Mouse (Mus musculus): ENCODE data around the gene 1110008P14Rik. TPM values are rescaled to one million over a fixed set of nuclear protein-coding genes. Genes with fewer than 3 reads are reported as not detected.

Gene 1110008P14Rik
- polyA plus RNA-seq, 1 experiment from 2014 or later: 51.3 TPM

DNA sequence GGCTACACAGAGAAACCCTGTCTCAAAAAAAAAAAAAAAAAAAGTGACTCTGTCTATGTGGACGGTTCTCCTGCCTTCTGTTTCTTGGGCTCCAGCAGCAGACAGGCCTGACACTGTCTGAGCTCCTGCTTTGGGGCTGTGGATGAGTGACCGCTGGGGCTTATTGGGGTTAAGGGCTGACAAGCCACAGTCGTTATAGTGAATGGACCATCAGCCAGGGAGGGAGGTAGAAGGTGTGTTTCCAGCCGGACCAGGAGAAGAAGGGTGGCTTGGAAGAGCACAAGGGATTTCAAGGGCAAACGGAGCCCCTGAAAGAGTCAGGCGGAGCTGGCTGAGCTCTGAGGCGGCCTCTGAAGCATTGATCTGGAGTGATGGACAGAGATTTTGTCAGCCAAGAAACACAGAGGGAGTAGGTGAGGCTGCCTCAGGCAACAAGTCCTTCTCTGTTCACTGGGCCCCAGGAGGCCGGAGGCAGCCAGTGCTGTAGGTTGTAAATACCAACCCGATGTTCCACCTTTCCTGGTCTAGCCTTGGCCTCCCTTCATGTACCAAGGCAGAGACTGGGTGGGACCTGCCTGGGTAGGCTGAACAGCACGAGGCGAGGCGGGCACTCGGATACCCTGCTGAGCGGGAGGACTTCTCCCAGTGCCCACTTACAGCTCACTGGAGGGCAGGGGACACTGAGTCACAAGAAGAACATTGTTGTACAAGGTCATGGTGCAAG is 37.0 kb downstream of the 1110008P14Rik start:
- Histone ChIP-seq H3K9ac (ENCODE audit: low read depth, low read length) (no peak overlapping the region), H3K4me1 (ENCODE audit: control insufficient read depth, insufficient read depth, low read length) (no peaks in the 10 kb centered on the region), H3K4me3 (ENCODE audit: low read depth, low read length) (no peak overlapping the region), H3K9me3 (replicated peaks; ENCODE audit: control insufficient read depth, low read length) (no peaks in the 10 kb centered on the region), H3K36me3 (ENCODE audit: control insufficient read depth, insufficient read depth, low read length) (no peaks in the 10 kb centered on the region), H3K27me3 (ENCODE audit: control insufficient read depth, insufficient read depth, low read length) (no peaks in the 10 kb centered on the region; the same call in none of the 2 replicates), H3K4me2 (no peak overlapping the region), H3K27ac (ENCODE audit: low read depth, low read length) (no peak overlapping the region)
- ATAC-seq (replicated peaks; ENCODE audit: insufficient number of reproducible peaks, low FRiP score, low TSS enrichment): no peak
- WGBS (ENCODE audit: insufficient replicate concordance): 66% methylated on average over 14 of the region's 14 CpGs

DNA sequence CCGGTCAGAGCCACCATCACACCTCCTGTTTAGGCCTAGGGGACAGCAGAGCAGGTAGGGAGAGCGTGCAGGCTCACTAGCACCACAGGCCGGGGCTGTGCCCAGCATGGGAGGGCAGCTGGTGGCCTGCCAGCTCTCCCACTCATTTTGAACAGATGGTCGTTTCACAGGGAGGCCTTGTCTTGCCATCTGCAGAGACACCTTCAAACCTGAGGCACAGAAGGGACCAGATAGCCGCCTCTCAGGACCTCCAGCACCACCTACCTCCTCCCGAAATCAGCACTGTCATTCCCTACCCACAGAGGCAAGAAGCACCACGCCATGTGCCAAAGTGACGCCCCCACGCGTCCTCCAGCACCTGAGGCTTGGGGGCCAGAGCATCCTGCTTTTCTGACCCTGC is 37.7 kb downstream of the 1110008P14Rik start:
- Histone ChIP-seq H3K4me1 (ENCODE audit: control insufficient read depth, insufficient read depth, low read length) (no peaks in the 10 kb centered on the region), H3K9me3 (replicated peaks; ENCODE audit: control insufficient read depth, low read length) (no peaks in the 10 kb centered on the region), H3K36me3 (ENCODE audit: control insufficient read depth, insufficient read depth, low read length) (no peaks in the 10 kb centered on the region), H3K4me2 (no peak overlapping the region), H3K27ac (ENCODE audit: low read depth, low read length) (no peak overlapping the region), H3K27me3 (ENCODE audit: control insufficient read depth, insufficient read depth, low read length) (no peaks in the 10 kb centered on the region; the same call in none of the 2 replicates), H3K9ac (ENCODE audit: low read depth, low read length) (no peak overlapping the region), H3K4me3 (ENCODE audit: low read depth, low read length) (no peak overlapping the region)
- 63% methylated on average over 10 of the region's 10 CpGs for WGBS (ENCODE audit: insufficient replicate concordance)
- ATAC-seq (replicated peaks; ENCODE audit: insufficient number of reproducible peaks, low FRiP score, low TSS enrichment): no peak

DNA sequence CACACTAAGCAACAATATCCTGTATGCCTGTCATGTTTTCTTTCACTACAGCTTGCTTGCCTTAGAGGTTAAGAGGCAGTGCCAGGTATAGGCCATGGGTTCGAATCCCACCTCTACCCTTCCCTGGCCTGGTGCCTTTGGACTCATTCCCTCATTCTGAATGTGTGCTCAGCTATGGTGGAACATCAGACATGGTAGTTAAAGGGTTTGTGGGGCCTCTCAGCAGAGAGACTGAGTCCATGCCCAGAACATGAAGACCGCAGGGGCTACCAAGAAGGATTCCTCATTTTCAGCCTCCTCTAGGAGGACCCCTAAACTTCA is 38.4 kb downstream of the 1110008P14Rik start:
- Histone ChIP-seq H3K4me3 (ENCODE audit: low read depth, low read length) (no peak overlapping the region), H3K9ac (ENCODE audit: low read depth, low read length) (no peak overlapping the region), H3K9me3 (replicated peaks; ENCODE audit: control insufficient read depth, low read length) (no peaks in the 10 kb centered on the region), H3K36me3 (ENCODE audit: control insufficient read depth, insufficient read depth, low read length) (no peaks in the 10 kb centered on the region), H3K4me2 (no peak overlapping the region), H3K27me3 (ENCODE audit: control insufficient read depth, insufficient read depth, low read length) (no peaks in the 10 kb centered on the region; the same call in none of the 2 replicates), H3K27ac (ENCODE audit: low read depth, low read length) (no peak overlapping the region), H3K4me1 (ENCODE audit: control insufficient read depth, insufficient read depth, low read length) (no peaks in the 10 kb centered on the region)
- 89% methylated on average over 2 of the region's 2 CpGs for WGBS (ENCODE audit: insufficient replicate concordance)
- no peak for ATAC-seq (replicated peaks; ENCODE audit: insufficient number of reproducible peaks, low FRiP score, low TSS enrichment)

DNA sequence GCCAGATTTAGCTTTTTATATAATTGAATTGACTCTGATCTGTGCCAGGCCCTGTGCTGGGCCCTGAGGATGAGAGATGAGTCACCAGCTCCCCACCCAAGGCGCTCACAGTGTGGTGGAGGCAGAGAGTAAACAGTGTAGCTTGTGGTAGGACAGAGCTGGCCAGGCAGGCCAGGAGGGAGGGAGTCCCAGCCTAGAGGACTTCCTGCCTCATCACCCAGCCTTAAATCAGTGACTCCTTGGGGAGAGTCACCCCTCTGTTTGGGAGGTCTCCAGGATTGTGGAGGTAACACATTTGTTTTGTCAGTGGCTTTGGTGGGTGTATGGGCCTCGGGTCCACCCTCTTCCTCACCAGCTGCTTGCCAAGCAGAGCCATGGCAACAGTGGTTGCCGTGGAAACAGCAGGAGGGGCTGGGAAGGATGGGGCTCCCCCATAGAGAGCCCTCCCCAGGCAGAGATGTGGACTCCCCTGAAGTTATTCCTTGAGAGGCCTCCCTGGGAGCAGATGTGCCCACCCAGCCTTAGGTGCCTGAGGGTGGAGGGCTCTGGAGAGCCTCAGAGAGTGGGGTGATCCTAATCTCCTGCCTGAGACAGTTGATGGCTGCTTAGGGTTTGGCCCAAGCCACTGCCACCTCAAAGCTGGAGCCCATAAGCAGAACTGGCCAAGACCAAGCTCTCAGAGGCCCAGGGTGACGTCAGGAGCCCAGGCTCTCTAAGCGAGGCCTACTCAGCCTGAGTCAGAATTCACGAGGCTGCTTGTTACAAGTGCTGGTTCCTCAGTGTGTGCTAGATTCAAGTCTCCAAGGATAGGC is 39.0 kb downstream of the 1110008P14Rik start:
- 69% methylated on average over 6 of the region's 6 CpGs for WGBS (ENCODE audit: insufficient replicate concordance)
- Histone ChIP-seq H3K27ac (ENCODE audit: low read depth, low read length) (no peak overlapping the region), H3K4me3 (ENCODE audit: low read depth, low read length) (no peak overlapping the region), H3K9me3 (replicated peaks; ENCODE audit: control insufficient read depth, low read length) (no peaks in the 10 kb centered on the region), H3K9ac (ENCODE audit: low read depth, low read length) (no peak overlapping the region), H3K4me1 (ENCODE audit: control insufficient read depth, insufficient read depth, low read length) (no peaks in the 10 kb centered on the region), H3K4me2 (no peak overlapping the region), H3K27me3 (ENCODE audit: control insufficient read depth, insufficient read depth, low read length) (peaks cover 4% of the 10 kb centered on the region), H3K36me3 (ENCODE audit: control insufficient read depth, insufficient read depth, low read length) (no peaks in the 10 kb centered on the region)
- no peak for ATAC-seq (replicated peaks; ENCODE audit: insufficient number of reproducible peaks, low FRiP score, low TSS enrichment)

DNA sequence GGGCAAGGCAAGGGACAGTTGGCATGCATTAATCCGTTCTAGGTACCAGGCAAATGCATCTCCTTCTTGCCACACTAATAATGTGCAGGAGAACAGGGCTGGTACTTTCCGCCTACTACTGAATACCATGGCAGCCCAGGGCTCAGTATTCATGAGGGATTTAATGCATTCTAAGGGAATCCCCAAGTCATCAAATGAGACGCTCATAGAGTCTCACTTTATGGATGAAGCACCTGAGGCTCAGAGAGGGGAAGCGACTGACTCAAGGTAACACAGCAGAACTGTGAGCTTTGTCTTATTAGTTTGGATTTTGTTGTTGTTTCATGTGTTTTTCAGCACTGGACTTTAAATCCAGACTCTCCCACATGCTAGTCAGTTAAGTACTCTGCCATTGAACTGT is 39.7 kb downstream of the 1110008P14Rik start:
- H3K27ac ChIP-seq (ENCODE audit: low read depth, low read length): no peak overlapping the region
- H3K27me3 ChIP-seq (ENCODE audit: control insufficient read depth, insufficient read depth, low read length): peaks cover 11% of the 10 kb centered on the region
- no peak overlapping the region for H3K4me3 ChIP-seq (ENCODE audit: low read depth, low read length)
- 75% methylated on average over 4 of the region's 4 CpGs for WGBS (ENCODE audit: insufficient replicate concordance)
- H3K9ac ChIP-seq (ENCODE audit: low read depth, low read length): no peak overlapping the region
- H3K4me1 ChIP-seq (ENCODE audit: control insufficient read depth, insufficient read depth, low read length): no peaks in the 10 kb centered on the region
- no peak overlapping the region for H3K4me2 ChIP-seq
- ATAC-seq (replicated peaks; ENCODE audit: insufficient number of reproducible peaks, low FRiP score, low TSS enrichment): no peak
- no peaks in the 10 kb centered on the region for H3K9me3 ChIP-seq (replicated peaks; ENCODE audit: control insufficient read depth, low read length)
- H3K36me3 ChIP-seq (ENCODE audit: control insufficient read depth, insufficient read depth, low read length): no peaks in the 10 kb centered on the region

DNA sequence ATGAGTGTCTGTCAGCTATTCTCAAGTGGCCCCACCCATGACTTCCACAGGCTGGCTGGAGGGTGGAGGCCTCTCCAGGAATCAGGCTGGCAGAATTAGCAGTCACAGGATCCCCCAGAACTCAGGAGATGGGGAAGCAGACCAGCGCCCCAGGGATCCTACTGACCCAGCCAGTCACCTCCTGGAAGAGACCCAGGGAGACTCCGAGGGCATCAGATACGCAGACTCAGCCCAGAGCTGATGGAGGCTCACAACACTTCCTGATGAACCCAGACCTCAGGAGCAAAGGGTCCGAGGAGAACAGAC is 40.2 kb downstream of the 1110008P14Rik start:
- Histone ChIP-seq H3K4me1 (ENCODE audit: control insufficient read depth, insufficient read depth, low read length) (no peaks in the 10 kb centered on the region), H3K4me3 (ENCODE audit: low read depth, low read length) (no peak overlapping the region), H3K27ac (ENCODE audit: low read depth, low read length) (no peak overlapping the region), H3K36me3 (ENCODE audit: control insufficient read depth, insufficient read depth, low read length) (no peaks in the 10 kb centered on the region), H3K4me2 (no peak overlapping the region), H3K9ac (ENCODE audit: low read depth, low read length) (no peak overlapping the region), H3K27me3 (ENCODE audit: control insufficient read depth, insufficient read depth, low read length) (peaks cover 14% of the 10 kb centered on the region), H3K9me3 (replicated peaks; ENCODE audit: control insufficient read depth, low read length) (no peaks in the 10 kb centered on the region)
- 67% methylated on average over 4 of the region's 4 CpGs for WGBS (ENCODE audit: insufficient replicate concordance)
- ATAC-seq (replicated peaks; ENCODE audit: insufficient number of reproducible peaks, low FRiP score, low TSS enrichment): no peak

DNA sequence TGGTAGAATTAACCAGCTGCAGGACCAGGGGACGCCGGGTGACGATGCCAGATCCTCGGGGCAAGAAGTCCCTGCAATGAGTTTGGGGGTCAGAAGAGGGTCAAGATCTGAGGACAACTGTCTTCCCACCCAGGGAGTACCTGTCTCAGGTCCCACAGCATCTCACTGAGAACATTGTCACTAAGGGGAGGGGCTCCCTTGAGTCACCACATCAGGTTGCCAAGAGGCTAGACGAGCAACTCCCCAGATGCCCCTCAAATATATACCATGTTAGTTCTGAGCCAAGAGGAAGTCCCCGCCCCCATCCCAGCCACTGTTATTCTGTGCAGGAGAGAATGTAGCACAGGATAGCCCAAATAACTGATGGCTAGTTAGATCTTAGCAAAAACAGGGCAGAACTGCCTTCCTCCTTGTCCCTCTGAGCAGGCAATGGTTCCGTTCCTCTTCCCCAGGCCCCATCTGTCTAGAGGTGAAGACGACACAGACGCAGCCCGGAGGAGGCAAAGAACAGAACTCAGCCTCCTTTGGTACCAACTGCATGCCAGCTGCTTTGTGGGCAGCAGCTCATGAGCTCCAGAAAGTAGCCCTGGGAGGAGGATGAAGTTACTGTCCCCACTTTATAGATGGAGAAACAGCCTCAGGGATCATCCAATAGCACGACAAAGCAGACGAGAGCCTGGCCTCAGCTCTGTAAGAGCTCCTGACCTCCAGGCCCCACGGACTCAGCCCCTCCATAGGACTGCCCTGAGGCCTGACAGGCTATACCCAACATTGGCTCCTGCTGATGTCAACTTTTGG is 40.7 kb downstream of the 1110008P14Rik start:
- Histone ChIP-seq H3K9me3 (replicated peaks; ENCODE audit: control insufficient read depth, low read length) (no peaks in the 10 kb centered on the region), H3K36me3 (ENCODE audit: control insufficient read depth, insufficient read depth, low read length) (no peaks in the 10 kb centered on the region), H3K27me3 (ENCODE audit: control insufficient read depth, insufficient read depth, low read length) (peaks cover 19% of the 10 kb centered on the region), H3K4me3 (ENCODE audit: low read depth, low read length) (no peak overlapping the region), H3K4me2 (no peak overlapping the region), H3K27ac (ENCODE audit: low read depth, low read length) (no peak overlapping the region), H3K4me1 (ENCODE audit: control insufficient read depth, insufficient read depth, low read length) (no peaks in the 10 kb centered on the region), H3K9ac (ENCODE audit: low read depth, low read length) (no peak overlapping the region)
- 70% methylated on average over 13 of the region's 13 CpGs for WGBS (ENCODE audit: insufficient replicate concordance)
- ATAC-seq (replicated peaks; ENCODE audit: insufficient number of reproducible peaks, low FRiP score, low TSS enrichment): no peak

DNA sequence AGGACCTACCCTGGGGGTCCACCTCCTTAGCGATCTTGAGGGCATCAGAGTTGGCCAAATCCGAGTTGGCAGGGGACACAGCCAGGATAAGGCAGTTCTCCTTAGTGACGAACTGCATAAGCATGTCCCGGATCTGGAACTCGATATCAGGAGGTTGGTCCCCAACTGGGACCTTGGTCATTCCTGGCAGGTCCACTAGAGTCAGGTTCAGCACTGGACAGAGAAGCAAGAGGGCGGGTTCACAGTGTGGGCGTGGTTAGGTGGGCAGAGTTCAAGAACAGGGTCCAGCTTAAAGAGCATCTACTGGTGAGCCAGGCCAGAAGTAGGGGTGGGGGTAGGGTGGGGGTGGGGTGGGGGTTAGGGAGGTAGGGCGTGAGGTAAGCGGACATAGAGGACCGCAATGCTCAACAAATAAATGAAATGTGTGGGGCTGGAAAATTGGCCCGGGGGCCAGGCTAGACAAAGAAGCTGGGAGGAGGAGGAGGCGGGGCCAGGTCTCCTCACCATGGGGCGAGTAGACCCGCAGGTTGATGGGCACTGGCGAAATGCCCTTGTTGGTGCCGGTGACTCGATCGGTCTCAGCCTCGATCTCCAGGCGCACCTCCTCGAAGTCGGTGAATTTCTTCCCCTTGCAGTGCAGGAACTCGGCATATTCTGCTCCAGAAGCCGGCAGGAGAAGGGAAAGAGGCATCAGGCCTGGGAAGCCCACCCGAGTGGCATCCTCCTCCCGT is 41.7 kb downstream of the 1110008P14Rik start:
- no peaks in the 10 kb centered on the region for H3K36me3 ChIP-seq (ENCODE audit: control insufficient read depth, insufficient read depth, low read length)
- H3K9ac ChIP-seq (ENCODE audit: low read depth, low read length): no peak overlapping the region
- H3K4me3 ChIP-seq (ENCODE audit: low read depth, low read length): no peak overlapping the region
- H3K27ac ChIP-seq (ENCODE audit: low read depth, low read length): no peak overlapping the region
- H3K9me3 ChIP-seq (replicated peaks; ENCODE audit: control insufficient read depth, low read length): no peaks in the 10 kb centered on the region
- 35% methylated on average over 26 of the region's 26 CpGs for WGBS (ENCODE audit: insufficient replicate concordance)
- H3K27me3 ChIP-seq (ENCODE audit: control insufficient read depth, insufficient read depth, low read length): peaks cover 27% of the 10 kb centered on the region
- H3K4me2 ChIP-seq: no peak overlapping the region
- ATAC-seq (replicated peaks; ENCODE audit: insufficient number of reproducible peaks, low FRiP score, low TSS enrichment): no peak
- H3K4me1 ChIP-seq (ENCODE audit: control insufficient read depth, insufficient read depth, low read length): no peaks in the 10 kb centered on the region

All from heart, embryonic 11.5 days (tissue).